Mouse (Mus musculus) liver, embryonic 14.5 days (tissue): Measurements from ENCODE around the gene Arfgef3.

Source experiments
- CTCF ChIP-seq: IDR thresholded peaks from 2 replicates; pipeline ENCODE4 v1.5.1; 2016; ENCODE audit warnings: antibody characterized with exemption, low read depth, control low read depth
- EP300 ChIP-seq: IDR thresholded peaks from 2 replicates; pipeline ENCODE4 v1.6.1; 2016; ENCODE audit warnings: antibody characterized with exemption, low read depth

GRCm38 (mm10) chr10:18644346-18644745 lies 99.4 kb downstream of the Arfgef3 start:
- TF ChIP-seq CTCF (no peak), EP300 (no peak)
